Mouse (Mus musculus) forebrain, embryonic 10.5 days (tissue): Measurements from ENCODE around the gene Smpdl3a. TPM values are rescaled to one million over a fixed set of nuclear protein-coding genes. Genes with fewer than 3 reads are reported as not detected.

Experiments
- DNase-seq: peaks from one replicate; pipeline ENCODE4 v3.0.0-alpha.2; 2017; ENCODE audit warnings: low spot score; ENCODE audit errors: extremely low spot score
- H3K27ac ChIP-seq: fragments of 300-500 bp; sonication (generic); 2 replicates; pipeline ENCODE4 v1.5.1; 2016; ENCODE audit warnings: mild to moderate bottlenecking
- H3K27me3 ChIP-seq: fragments of 300-500 bp; sonication (generic); 2 replicates; pipeline ENCODE4 v1.6.1; 2016; ENCODE audit warnings: mild to moderate bottlenecking; ENCODE audit not compliant: poor library complexity, severe bottlenecking
- H3K36me3 ChIP-seq: fragments of 300-500 bp; sonication (generic); replicated peaks from 2 replicates; pipeline ENCODE4 v1.6.1; 2016; ENCODE audit warnings: mild to moderate bottlenecking, moderate library complexity
- H3K4me1 ChIP-seq: fragments of 300-500 bp; sonication (generic); 2 replicates; pipeline ENCODE4 v1.6.1; 2016
- H3K4me3 ChIP-seq: fragments of 300-500 bp; sonication (generic); 2 replicates; pipeline ENCODE4 v1.5.1; 2016; ENCODE audit warnings: mild to moderate bottlenecking, moderate library complexity
- H3K9me3 ChIP-seq: fragments of 300-500 bp; sonication (generic); 2 replicates; pipeline ENCODE4 v1.6.1; 2016; ENCODE audit warnings: mild to moderate bottlenecking, moderate library complexity
- WGBS: fragments of 180-500 bp; shearing (Covaris S2); methylation state at CpG from one replicate; pipeline ENCODE4 v1.1.7; 2016; 5-methylcytosine and 5-hydroxymethylcytosine counted together
- polyA plus RNA-seq: library from polyadenylated mRNA; unstranded; fragments of >200 nt; fragmentation: Nextera tagmentation; extraction: Ambion mirVana; gene quantifications from 2 replicates; pipeline ENCODE4 v1.2.1, GENCODE M21; 2016

The Smpdl3a gene
- 5.1 and 5.9 TPM in 2 replicates for polyA plus RNA-seq

DNA sequence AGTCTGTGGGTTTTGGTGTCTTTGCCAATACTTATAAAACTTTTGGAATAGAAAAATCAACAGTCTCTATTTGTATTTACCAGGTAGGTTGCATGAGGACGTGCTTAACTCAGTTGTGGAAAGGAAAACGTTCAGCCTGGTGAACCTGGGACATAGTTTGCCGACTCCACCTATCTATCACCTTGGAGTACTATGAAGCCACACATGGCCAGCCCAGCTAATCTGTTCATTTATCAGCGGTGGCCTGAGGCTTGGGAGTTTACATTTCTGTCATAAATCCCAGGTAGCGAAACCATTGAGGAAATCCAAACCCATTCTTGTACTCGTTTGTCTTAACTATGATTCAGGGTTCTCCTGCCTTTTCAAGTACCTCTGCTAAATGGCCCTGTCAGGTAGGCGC lies at the start of gene Smpdl3a:
Smpdl3a (plus strand) TSS at position 318 of the 400 bp plus-strand sequence.
- H3K27ac ChIP-seq: peak within 1 kb of the TSS; percentile 87
- H3K4me1 ChIP-seq: peaks cover 21% of the 10 kb centered on the region
- DNase-seq: no peak
- no peaks in the 10 kb centered on the region for H3K27me3 ChIP-seq
- peaks cover 13% of the 10 kb centered on the region for H3K9me3 ChIP-seq
- H3K4me3 ChIP-seq: peak within 1 kb of the TSS; percentile 64
- peaks cover 30% of the 10 kb centered on the region for H3K36me3 ChIP-seq
- WGBS: 81% methylated on average over 7 of the region's 7 CpGs

DNA sequence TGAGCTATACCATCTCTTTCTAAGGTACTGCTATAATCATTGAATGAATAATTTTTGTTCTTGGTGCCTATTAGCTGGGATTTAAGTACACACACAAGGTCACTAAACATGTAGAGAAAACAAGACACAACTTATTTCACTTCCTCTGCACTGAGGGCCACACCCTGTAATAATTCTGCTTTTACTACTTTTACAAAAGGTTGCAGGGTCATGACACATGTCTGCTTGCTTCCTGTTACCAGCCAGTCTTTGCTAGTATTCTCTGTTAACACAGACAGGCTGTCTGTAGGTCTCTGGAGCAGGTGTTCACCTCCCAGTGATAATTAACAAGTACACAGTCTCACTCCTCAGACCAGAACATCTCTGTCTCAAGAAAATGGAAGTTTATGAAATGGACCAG lies 48.7 kb upstream of the Smpdl3a start:
- Histone ChIP-seq H3K27me3 (no peaks in the 10 kb centered on the region), H3K4me1 (peaks cover 22% of the 10 kb centered on the region), H3K4me3 (no peak overlapping the region), H3K27ac (no peak overlapping the region), H3K9me3 (no peaks in the 10 kb centered on the region), H3K36me3 (no peaks in the 10 kb centered on the region)
- DNase-seq: no peak

DNA sequence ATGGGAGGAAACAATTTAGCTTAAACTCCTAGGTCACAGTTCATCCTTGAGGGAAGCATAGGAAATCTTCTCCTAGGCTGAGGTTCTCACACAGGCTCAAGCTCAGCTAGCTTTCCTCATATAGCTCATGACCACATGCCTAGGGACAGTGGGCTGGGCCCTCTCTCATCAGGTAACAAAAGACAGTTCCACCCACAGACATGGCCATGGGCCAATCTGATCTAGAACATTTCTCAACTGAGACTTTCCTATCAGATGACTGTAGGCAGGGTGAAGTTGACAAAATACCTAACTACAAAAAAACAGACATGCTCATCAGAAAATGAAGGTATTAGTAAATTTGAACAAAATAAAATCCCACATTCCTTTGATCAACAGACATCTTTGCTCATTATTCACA lies 47.0 kb upstream of the Smpdl3a start:
- H3K4me3 ChIP-seq: no peak overlapping the region
- H3K27me3 ChIP-seq: no peaks in the 10 kb centered on the region
- H3K4me1 ChIP-seq: peaks cover 6% of the 10 kb centered on the region
- no peak for DNase-seq
- H3K27ac ChIP-seq: no peak overlapping the region
- H3K36me3 ChIP-seq: no peaks in the 10 kb centered on the region
- H3K9me3 ChIP-seq: no peaks in the 10 kb centered on the region

DNA sequence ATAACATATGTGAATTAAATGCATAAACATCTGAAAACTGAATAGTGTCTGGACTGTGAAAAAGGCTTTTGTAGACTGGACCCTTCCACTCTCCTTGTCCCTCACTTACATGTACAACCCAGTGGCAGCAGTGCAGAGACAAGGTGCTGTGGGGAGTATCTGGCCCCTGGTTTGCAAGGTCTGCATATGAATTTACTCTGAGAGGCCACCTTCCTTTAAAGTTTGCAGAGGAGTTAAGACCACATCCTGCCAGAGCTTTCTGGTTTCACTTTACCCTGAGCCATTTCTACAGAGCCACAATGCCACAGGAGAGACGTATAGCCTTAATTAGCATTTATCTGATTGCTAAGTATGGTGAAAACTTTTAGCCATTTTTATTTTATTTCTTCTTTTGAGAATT lies 40.8 kb upstream of the Smpdl3a start:
- Histone ChIP-seq H3K4me1 (no peaks in the 10 kb centered on the region), H3K27me3 (no peaks in the 10 kb centered on the region), H3K27ac (no peak overlapping the region), H3K4me3 (no peak overlapping the region), H3K9me3 (no peaks in the 10 kb centered on the region), H3K36me3 (no peaks in the 10 kb centered on the region)
- no peak for DNase-seq
- 94% methylated on average over 1 of the region's 1 CpGs for WGBS

DNA sequence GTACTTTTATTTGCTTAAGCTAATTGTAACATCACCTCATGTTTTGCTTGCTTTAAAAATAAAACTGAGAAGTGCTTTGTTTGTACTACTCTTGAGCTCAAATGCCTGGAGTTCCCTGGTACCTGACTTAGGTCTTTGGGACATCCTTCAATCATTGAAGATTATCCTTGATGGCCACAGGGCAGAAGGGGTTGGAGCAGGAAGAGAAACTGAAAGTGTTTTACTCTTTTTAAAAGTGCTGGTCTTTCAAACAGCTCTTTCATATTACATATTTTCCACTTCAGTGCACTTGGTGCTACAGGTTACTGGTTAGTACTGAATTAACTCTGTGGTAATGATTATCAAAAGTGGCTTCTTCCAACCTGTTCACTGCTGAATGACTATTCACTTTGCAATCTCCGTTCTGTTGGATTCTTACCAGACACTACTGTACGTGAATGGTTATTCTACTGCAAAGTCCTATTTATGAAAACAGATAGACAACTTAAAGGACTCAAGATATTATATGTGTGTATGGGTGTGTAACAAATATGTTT lies 38.9 kb upstream of the Smpdl3a start:
- H3K27me3 ChIP-seq: no peaks in the 10 kb centered on the region
- no peak overlapping the region for H3K27ac ChIP-seq
- DNase-seq: no peak
- 92% methylated on average over 2 of the region's 2 CpGs for WGBS
- H3K4me3 ChIP-seq: no peak overlapping the region
- no peaks in the 10 kb centered on the region; the same call in 1 of the 2 replicates for H3K9me3 ChIP-seq
- H3K36me3 ChIP-seq: no peaks in the 10 kb centered on the region
- H3K4me1 ChIP-seq: no peaks in the 10 kb centered on the region

DNA sequence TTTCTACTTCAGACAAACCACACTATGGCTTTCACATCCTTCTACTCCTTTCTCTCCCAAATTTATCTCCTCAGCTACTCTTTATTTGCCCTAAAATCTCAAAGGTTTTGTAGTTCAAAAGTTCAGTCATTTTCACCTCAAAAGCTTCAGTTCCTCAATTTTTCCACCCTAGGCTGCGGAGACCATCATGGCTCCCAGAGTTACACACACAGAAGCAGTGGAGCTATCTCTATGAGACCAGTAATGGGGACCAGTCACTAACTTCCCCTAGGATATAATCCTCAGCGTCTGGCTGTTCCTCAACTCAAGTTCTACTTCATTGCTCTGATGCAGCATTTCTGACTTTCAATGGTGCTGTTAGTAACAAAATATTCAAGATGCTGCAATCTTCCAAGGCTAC lies 35.1 kb upstream of the Smpdl3a start:
- no peak overlapping the region for H3K4me3 ChIP-seq
- no peak for DNase-seq
- no peaks in the 10 kb centered on the region for H3K4me1 ChIP-seq
- no peaks in the 10 kb centered on the region; the same call in 1 of the 2 replicates for H3K9me3 ChIP-seq
- H3K27me3 ChIP-seq: no peaks in the 10 kb centered on the region
- H3K27ac ChIP-seq: no peak overlapping the region
- H3K36me3 ChIP-seq: no peaks in the 10 kb centered on the region
- WGBS: 89% methylated on average over 2 of the region's 2 CpGs

DNA sequence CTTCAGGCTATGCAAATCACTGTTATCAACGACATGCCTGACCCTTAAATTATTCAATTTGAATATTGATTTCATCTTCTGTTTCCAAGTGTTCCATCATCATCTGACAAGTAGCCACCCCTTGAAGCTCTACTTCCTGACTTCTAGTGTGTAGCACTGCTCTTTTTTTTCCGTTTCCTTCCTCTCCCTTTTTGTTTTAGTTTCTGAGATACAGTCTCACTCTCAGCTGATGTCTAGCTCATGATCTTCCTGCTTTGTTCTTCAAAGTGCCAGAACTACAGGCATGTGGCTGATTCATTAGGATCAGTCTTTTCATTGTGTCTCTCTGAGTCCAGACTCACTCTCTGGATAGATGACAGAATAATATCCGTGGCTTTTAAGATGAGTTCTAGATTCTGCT lies 33.4 kb upstream of the Smpdl3a start:
- Histone ChIP-seq H3K36me3 (no peaks in the 10 kb centered on the region), H3K27me3 (no peaks in the 10 kb centered on the region), H3K4me1 (no peaks in the 10 kb centered on the region), H3K27ac (no peak overlapping the region), H3K4me3 (no peak overlapping the region), H3K9me3 (no peaks in the 10 kb centered on the region; the same call in 1 of the 2 replicates)
- WGBS: 83% methylated on average over 3 of the region's 3 CpGs
- DNase-seq: no peak

DNA sequence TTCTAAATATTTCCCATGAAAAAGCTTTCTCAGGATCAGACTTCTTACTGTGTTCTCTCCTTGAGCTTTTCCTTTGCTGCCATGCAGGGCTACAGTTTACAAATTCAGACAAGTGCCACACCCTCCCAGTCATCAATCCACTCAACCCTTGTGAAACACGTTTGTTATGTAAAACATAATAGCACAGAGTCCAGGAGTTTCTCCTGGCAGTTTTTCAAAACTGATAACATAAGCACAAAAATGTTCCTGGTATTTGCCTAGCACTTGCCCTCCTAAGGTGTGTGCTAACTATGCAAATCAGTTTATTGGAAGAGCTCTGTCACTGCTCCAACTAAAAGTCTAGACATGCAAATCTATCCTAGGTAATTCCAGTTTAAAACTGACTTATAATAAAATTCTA lies 31.1 kb upstream of the Smpdl3a start:
- H3K9me3 ChIP-seq: no peaks in the 10 kb centered on the region; the same call in 1 of the 2 replicates
- H3K27ac ChIP-seq: no peak overlapping the region
- no peaks in the 10 kb centered on the region for H3K27me3 ChIP-seq
- H3K4me3 ChIP-seq: no peak overlapping the region
- no peak for DNase-seq
- no peaks in the 10 kb centered on the region for H3K36me3 ChIP-seq
- WGBS: 59% methylated on average over 1 of the region's 1 CpGs
- H3K4me1 ChIP-seq: no peaks in the 10 kb centered on the region

DNA sequence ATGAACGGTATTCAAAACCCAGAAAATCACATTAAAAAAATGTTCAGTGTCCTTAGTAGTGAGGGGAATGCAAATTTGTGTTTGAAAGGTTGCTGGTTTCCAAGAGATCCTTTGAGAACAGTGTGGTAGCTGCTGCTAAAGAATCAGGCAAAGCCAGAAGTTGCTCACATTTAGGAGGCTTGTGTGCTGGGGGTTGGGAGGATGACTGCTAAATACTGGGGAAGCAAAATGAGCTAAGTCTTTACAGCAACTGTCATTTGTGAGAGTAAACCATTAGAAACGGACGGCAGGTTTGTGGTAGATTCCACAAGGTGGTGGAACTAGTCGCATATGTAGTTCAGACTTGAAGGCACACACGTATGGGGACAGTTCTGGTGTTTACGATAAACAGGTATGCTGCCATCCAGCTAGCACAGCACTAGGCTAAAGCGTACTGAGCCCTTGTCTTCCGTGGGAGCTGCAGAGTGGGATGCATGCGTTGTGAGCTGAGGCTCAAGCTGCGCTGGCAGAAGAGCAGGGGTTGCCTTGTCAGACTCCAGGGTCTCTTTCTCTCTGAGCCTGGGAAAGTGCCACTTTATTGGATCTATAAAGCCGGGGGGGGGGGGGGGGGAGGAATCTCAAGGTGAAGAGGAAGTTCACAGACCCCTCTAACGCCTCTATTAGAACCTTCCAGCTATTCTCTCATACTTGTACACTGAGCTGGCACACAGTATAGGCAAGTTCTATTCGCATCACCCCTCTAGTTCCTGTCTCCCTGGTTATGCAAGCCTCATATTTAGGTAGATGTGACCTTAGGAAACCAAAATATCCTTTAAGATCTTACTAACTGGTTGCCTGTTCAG lies 10.6 kb upstream of the Smpdl3a start:
- H3K4me3 ChIP-seq: peak overlapping the region; percentile 51; the same call in 1 of the 2 replicates
- H3K9me3 ChIP-seq: 0 out of 2 replicates have a peak, but pooled peaks cover 3% of the 10 kb centered on the region
- peak overlapping the region; percentile 84 for H3K27ac ChIP-seq
- H3K36me3 ChIP-seq: no peaks in the 10 kb centered on the region; the same call in 1 of the 2 replicates
- no peaks in the 10 kb centered on the region for H3K27me3 ChIP-seq
- WGBS: 35% methylated on average over 12 of the region's 13 CpGs
- DNase-seq: peak; percentile 37
- peaks cover 57% of the 10 kb centered on the region for H3K4me1 ChIP-seq

DNA sequence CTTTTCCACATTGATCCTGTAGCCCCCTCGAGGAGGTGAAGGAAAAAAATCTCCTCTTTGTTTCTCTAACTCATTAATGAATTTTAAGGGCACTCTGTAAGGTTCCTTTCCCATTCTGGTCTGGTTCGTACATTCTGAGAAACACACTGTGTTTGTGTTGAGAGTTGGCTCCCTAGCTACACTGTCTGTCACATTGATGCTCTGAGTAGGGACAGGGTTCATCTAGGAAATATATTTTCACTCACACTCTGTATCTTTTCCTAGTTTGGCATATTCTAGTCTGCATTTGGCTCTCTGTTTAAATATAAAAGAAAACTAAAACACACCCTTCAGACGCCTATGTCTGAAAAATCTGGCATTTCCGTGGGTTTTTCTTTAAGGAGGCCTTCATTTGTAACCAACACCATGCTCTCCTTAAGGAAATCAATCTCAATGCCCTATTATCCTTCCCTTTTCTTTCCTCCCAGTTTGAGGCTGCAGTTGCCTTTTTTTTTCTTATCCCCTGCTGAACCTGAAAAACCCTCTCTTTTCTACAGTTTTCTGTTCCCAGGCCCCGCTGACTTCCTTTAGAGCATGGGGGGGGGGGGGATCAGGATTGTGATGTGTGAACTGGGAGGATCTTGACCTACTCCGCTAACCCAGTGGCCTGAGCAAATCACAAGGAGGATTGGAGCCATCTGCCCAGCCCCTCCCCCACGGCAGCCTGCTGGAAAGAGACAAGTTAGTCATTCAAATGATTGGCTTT lies 9.8 kb upstream of the Smpdl3a start:
- peak overlapping the region; percentile 51 for H3K4me3 ChIP-seq
- 3% methylated on average over 7 of the region's 7 CpGs for WGBS
- H3K36me3 ChIP-seq: peaks cover 5% of the 10 kb centered on the region; the same call in 1 of the 2 replicates
- 0 out of 2 replicates have a peak, but pooled peaks cover 3% of the 10 kb centered on the region for H3K9me3 ChIP-seq
- H3K27me3 ChIP-seq: no peaks in the 10 kb centered on the region
- peak; percentile 86 for DNase-seq
- peaks cover 57% of the 10 kb centered on the region for H3K4me1 ChIP-seq
- peak overlapping the region; percentile 84 for H3K27ac ChIP-seq

DNA sequence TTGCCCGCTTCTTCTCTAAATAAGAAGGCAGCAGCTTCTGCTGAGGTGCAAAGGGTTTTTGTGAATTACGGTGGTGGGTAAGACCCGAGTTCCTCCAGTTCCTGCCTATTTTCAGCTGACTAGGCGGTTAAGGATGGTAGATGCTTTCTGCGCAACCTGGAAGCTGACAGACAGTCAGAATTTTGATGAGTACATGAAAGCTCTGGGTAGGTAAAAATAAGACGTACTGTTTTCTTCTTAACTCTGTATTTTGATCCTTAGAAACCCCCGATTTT lies 9.3 kb upstream of the Smpdl3a start, which contains the start of gene Fabp7:
Fabp7 (plus strand) TSS at position 6 of the 275 bp plus-strand sequence.
- H3K27ac ChIP-seq: peak within 1 kb of the TSS; percentile 84
- H3K27me3 ChIP-seq: no peaks in the 10 kb centered on the region
- no peak for DNase-seq
- 14% methylated on average over 7 of the region's 7 CpGs for WGBS
- H3K36me3 ChIP-seq: peaks cover 5% of the 10 kb centered on the region; the same call in 1 of the 2 replicates
- 0 out of 2 replicates have a peak, but pooled peaks cover 3% of the 10 kb centered on the region for H3K9me3 ChIP-seq
- H3K4me1 ChIP-seq: peaks cover 57% of the 10 kb centered on the region
- peak within 1 kb of the TSS; percentile 51 for H3K4me3 ChIP-seq

DNA sequence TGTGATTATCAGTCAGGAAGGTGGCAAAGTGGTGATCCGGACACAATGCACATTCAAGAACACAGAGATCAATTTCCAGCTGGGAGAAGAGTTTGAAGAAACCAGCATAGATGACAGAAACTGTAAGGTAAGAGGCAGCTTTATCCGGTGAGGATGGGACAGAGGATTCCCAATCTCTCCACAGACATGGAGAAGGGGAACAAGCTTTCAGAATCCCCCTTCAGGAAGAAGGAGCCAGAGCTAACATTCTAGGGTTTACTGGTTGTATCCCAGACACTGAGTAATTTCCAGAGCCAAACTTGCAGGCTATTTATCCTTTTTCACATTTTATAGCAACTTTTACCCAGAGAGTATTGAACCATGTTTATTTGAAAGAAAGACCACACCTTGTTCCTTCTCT lies 8.6 kb upstream of the Smpdl3a start:
- Histone ChIP-seq H3K9me3 (0 out of 2 replicates have a peak, but pooled peaks cover 3% of the 10 kb centered on the region), H3K4me1 (peaks cover 57% of the 10 kb centered on the region), H3K4me3 (peak overlapping the region; percentile 51), H3K36me3 (peaks cover 12% of the 10 kb centered on the region; the same call in 1 of the 2 replicates), H3K27ac (peak overlapping the region; percentile 84), H3K27me3 (no peaks in the 10 kb centered on the region)
- WGBS: 53% methylated on average over 2 of the region's 2 CpGs
- no peak for DNase-seq

DNA sequence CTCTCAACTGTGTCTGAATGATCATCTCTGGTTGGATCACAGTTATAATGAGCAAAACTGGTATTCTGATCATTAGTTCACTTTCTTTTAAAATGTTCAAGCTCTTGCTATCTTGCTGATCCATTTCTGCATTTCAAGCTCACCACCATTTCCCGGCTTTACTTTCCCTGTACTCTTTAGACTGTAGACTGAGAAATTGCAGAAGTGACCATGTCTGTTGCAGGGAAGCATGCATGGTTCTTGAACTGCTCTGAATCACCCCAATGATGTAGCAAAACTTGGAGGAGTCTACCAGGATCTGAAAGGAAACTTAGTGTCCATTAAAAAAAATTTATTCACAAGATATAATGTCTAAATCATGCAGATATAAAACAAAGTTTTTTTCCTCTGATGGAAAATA lies 1.2 kb upstream of the Smpdl3a start:
- H3K27ac ChIP-seq: no peak overlapping the region
- H3K4me1 ChIP-seq: peaks cover 21% of the 10 kb centered on the region
- peaks cover 35% of the 10 kb centered on the region for H3K36me3 ChIP-seq
- H3K9me3 ChIP-seq: peaks cover 13% of the 10 kb centered on the region
- H3K27me3 ChIP-seq: no peaks in the 10 kb centered on the region
- no peak overlapping the region for H3K4me3 ChIP-seq
- no peak for DNase-seq
- WGBS: 95% methylated on average over 1 of the region's 1 CpGs
